Comparison of ENCODE assay signal across 18 mouse cellular contexts in the genomic region with DNA sequence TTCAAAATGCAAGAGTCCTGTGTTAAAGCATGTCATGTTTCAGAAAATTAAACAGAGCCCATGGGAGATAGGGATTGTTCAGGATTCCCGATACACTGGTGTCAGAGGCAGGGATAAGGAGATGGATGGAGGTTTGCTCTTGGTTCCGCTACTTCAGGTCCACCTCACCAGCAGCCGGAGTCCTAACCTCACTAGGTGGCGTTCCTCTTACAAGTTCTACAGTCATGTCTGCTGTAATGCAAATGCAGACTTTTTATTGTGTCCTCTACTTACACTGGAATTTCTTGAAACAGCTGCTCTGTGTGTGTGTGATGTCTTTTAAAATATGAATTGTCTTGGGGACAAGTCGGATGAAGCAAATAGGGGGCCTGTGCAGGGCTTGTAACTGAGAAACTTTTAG.
DNase-seq lines count a peak whose midpoint lies in the region; ATAC-seq and TF ChIP-seq lines count a peak whose summit lies in the region.
"Had no signal": no experiment of that assay in that cellular context is flagged by ENCODE, and none has a peak within 500 bp of the region (broad histone marks: within the 10 kb centered on the region; RNA-seq: fewer than 3 reads in every experiment).

No protein-coding gene starts in this region.

- TF ChIP-seq CTCF in gastrocnemius, adult 2 months (IDR thresholded peaks at IDR 0.05) = peak; percentile 9; the same call in 1 of the 2 replicates

- no peak for DNase-seq in gastrocnemius, adult 2 months
- no peak for DNase-seq in gastrocnemius, postnatal 25 days
- no peak for DNase-seq in hindbrain, embryonic 11.5 days (ENCODE audit: low spot score)
- DNase-seq in midbrain, embryonic 14.5 days = no peak
- DNase-seq in midbrain, embryonic 10.5 days (ENCODE audit: low spot score) = no peak
- DNase-seq in spleen, postnatal 36 days (ENCODE audit: low spot score in 2 of 2) = no peak
- DNase-seq: cerebellum, adult 18-20 months; forebrain, postnatal 0 days; gastrocnemius, postnatal 10 days; kidney, postnatal 14 days had no signal

- H3K4me1 ChIP-seq in hindbrain, embryonic 13.5 days (replicated peaks) = peaks cover 23% of the 10 kb centered on the region
- H3K4me1 ChIP-seq in hindbrain, embryonic 11.5 days (replicated peaks; ENCODE audit: control insufficient read depth, insufficient read depth, low read length) = peaks cover 2% of the 10 kb centered on the region; the same call in 1 of the 2 replicates
- peaks cover 12% of the 10 kb centered on the region for H3K4me1 ChIP-seq in midbrain, embryonic 14.5 days (ENCODE audit: control insufficient read depth, insufficient read depth, low read length)
- H3K4me1 ChIP-seq in midbrain, embryonic 10.5 days = peaks cover 25% of the 10 kb centered on the region
- peaks cover 4% of the 10 kb centered on the region; the same call in 1 of the 2 replicates for H3K4me1 ChIP-seq in stomach, embryonic 14.5 days (ENCODE audit: control insufficient read depth, insufficient read depth, low read length)

- H3K9me3 ChIP-seq in hindbrain, embryonic 13.5 days = no peaks in the 10 kb centered on the region
- no peaks in the 10 kb centered on the region for H3K9me3 ChIP-seq in hindbrain, embryonic 11.5 days (ENCODE audit: control insufficient read depth, low read length)
- no peaks in the 10 kb centered on the region for H3K9me3 ChIP-seq in midbrain, embryonic 14.5 days (ENCODE audit: control insufficient read depth, low read length)
- no peaks in the 10 kb centered on the region for H3K9me3 ChIP-seq in midbrain, embryonic 10.5 days (replicated peaks)
- H3K9me3 ChIP-seq in stomach, embryonic 14.5 days (ENCODE audit: control insufficient read depth, low read depth, low read length) = no peaks in the 10 kb centered on the region
- H3K9me3 ChIP-seq: intestine, embryonic 15.5 days; limb, embryonic 10.5 days; megakaryocyte, embryonic 14.5 days had no signal

- ATAC-seq in hindbrain, embryonic 13.5 days (ENCODE audit: low FRiP score) = no peak
- ATAC-seq in hindbrain, embryonic 11.5 days (ENCODE audit: low FRiP score) = no peak
- ATAC-seq in midbrain, embryonic 14.5 days (ENCODE audit: low FRiP score, low TSS enrichment) = no peak
- no peak for ATAC-seq in stomach, embryonic 14.5 days (ENCODE audit: insufficient number of reproducible peaks, insufficient read depth, low FRiP score, low read depth)
- ATAC-seq: forebrain, postnatal 0 days; intestine, embryonic 15.5 days; Patski had no signal

- H3K27me3 ChIP-seq in hindbrain, embryonic 13.5 days = no peaks in the 10 kb centered on the region
- no peaks in the 10 kb centered on the region for H3K27me3 ChIP-seq in hindbrain, embryonic 11.5 days (ENCODE audit: control insufficient read depth, insufficient read depth, low read length)
- H3K27me3 ChIP-seq in midbrain, embryonic 14.5 days (ENCODE audit: control insufficient read depth, insufficient read depth, low read length) = no peaks in the 10 kb centered on the region
- peaks cover 24% of the 10 kb centered on the region for H3K27me3 ChIP-seq in midbrain, embryonic 10.5 days (ENCODE audit: low read depth, poor library complexity, severe bottlenecking)
- no peaks in the 10 kb centered on the region for H3K27me3 ChIP-seq in stomach, embryonic 14.5 days (ENCODE audit: control insufficient read depth, insufficient read depth, low read length)
- H3K27me3 ChIP-seq: intestine, embryonic 15.5 days; Patski had no signal

- intact Hi-C loops in gastrocnemius, adult 2 months (cut with DNase I) = no loop called here

- H3K36me3 ChIP-seq in hindbrain, embryonic 13.5 days = no peaks in the 10 kb centered on the region
- H3K36me3 ChIP-seq in hindbrain, embryonic 11.5 days (ENCODE audit: control insufficient read depth, insufficient read depth, low read length) = no peaks in the 10 kb centered on the region
- H3K36me3 ChIP-seq in midbrain, embryonic 14.5 days (ENCODE audit: control insufficient read depth, insufficient read depth, low read length) = no peaks in the 10 kb centered on the region
- H3K36me3 ChIP-seq in midbrain, embryonic 10.5 days = no peaks in the 10 kb centered on the region
- H3K36me3 ChIP-seq in stomach, embryonic 14.5 days (ENCODE audit: control insufficient read depth, insufficient read depth, low read length) = no peaks in the 10 kb centered on the region
- H3K36me3 ChIP-seq: intestine, embryonic 15.5 days; limb, embryonic 10.5 days had no signal

- no peak overlapping the region for H3K4me2 ChIP-seq in hindbrain, embryonic 13.5 days
- H3K4me2 ChIP-seq in hindbrain, embryonic 11.5 days (replicated peaks; ENCODE audit: low read depth, low read length) = no peak overlapping the region
- H3K4me2 ChIP-seq in midbrain, embryonic 14.5 days (ENCODE audit: low read length) = 0 out of 2 replicates have a peak overlapping the region, but pooled peaks have one; percentile 1
- no peak overlapping the region for H3K4me2 ChIP-seq in stomach, embryonic 14.5 days (replicated peaks; ENCODE audit: low read depth, low read length)
- H3K4me2 ChIP-seq: intestine, embryonic 15.5 days had no signal

- 0 out of 2 replicates have a peak overlapping the region, but pooled peaks have one; percentile 39 for H3K9ac ChIP-seq in hindbrain, embryonic 13.5 days
- no peak overlapping the region for H3K9ac ChIP-seq in hindbrain, embryonic 11.5 days (ENCODE audit: low read depth, low read length)
- no peak overlapping the region for H3K9ac ChIP-seq in midbrain, embryonic 14.5 days (replicated peaks; ENCODE audit: low read length)
- H3K9ac ChIP-seq in stomach, embryonic 14.5 days (replicated peaks; ENCODE audit: low read depth, low read length) = no peak overlapping the region
- H3K9ac ChIP-seq: forebrain, postnatal 0 days; intestine, embryonic 15.5 days; liver, embryonic 14.5 days had no signal

- WGBS in hindbrain, embryonic 13.5 days = 56% methylated on average over 5 of the region's 5 CpGs
- 80% methylated on average over 5 of the region's 5 CpGs for WGBS in hindbrain, embryonic 11.5 days
- WGBS in midbrain, embryonic 14.5 days = 64% methylated on average over 5 of the region's 5 CpGs
- WGBS in midbrain, embryonic 10.5 days = 84% methylated on average over 5 of the region's 5 CpGs
- 66% methylated on average over 5 of the region's 5 CpGs for WGBS in stomach, embryonic 14.5 days

- H3K27ac ChIP-seq in gastrocnemius, adult 2 months = no peak overlapping the region
- H3K27ac ChIP-seq in hindbrain, embryonic 13.5 days = 0 out of 2 replicates have a peak overlapping the region, but pooled peaks have one; percentile 13
- no peak overlapping the region for H3K27ac ChIP-seq in hindbrain, embryonic 11.5 days (ENCODE audit: low read depth, low read length)
- no peak overlapping the region for H3K27ac ChIP-seq in midbrain, embryonic 14.5 days (replicated peaks; ENCODE audit: low read depth, low read length)
- no peak overlapping the region for H3K27ac ChIP-seq in midbrain, embryonic 10.5 days (replicated peaks)
- H3K27ac ChIP-seq in stomach, embryonic 14.5 days (ENCODE audit: low read length) = peak overlapping the region; percentile 33; the same call in 1 of the 2 replicates
- H3K27ac ChIP-seq: intestine, embryonic 15.5 days; limb, embryonic 10.5 days; liver, embryonic 14.5 days had no signal

- no peak overlapping the region for H3K4me3 ChIP-seq in gastrocnemius, adult 2 months
- H3K4me3 ChIP-seq in hindbrain, embryonic 13.5 days = no peak overlapping the region
- H3K4me3 ChIP-seq in hindbrain, embryonic 11.5 days (ENCODE audit: low read depth, low read length) = no peak overlapping the region
- no peak overlapping the region for H3K4me3 ChIP-seq in midbrain, embryonic 14.5 days (replicated peaks; ENCODE audit: low read depth, low read length)
- H3K4me3 ChIP-seq in midbrain, embryonic 10.5 days = no peak overlapping the region
- no peak overlapping the region for H3K4me3 ChIP-seq in stomach, embryonic 14.5 days (ENCODE audit: low read depth, low read length)
- H3K4me3 ChIP-seq: erythroblast, embryonic 14.5 days; intestine, embryonic 15.5 days; limb, embryonic 10.5 days; megakaryocyte, embryonic 14.5 days had no signal

Comparison
In these comparisons a context has a peak if more than half of its experiments do, and no peak if none do; other contexts are left out.
1. H3K27ac ChIP-seq: peak in hindbrain, embryonic 13.5 days (single experiment) and stomach, embryonic 14.5 days (single experiment); none in gastrocnemius, adult 2 months (single experiment), hindbrain, embryonic 11.5 days (single experiment), midbrain, embryonic 14.5 days (single experiment) and midbrain, embryonic 10.5 days (single experiment).